Mouse (Mus musculus): ENCODE data around the gene Nudt15. TPM values are rescaled to one million over a fixed set of nuclear protein-coding genes. Genes with fewer than 3 reads are reported as not detected.

The Nudt15 gene
- total RNA-seq, 2 experiments from 2014 or later, result 4.6 to 5.6 TPM

DNA sequence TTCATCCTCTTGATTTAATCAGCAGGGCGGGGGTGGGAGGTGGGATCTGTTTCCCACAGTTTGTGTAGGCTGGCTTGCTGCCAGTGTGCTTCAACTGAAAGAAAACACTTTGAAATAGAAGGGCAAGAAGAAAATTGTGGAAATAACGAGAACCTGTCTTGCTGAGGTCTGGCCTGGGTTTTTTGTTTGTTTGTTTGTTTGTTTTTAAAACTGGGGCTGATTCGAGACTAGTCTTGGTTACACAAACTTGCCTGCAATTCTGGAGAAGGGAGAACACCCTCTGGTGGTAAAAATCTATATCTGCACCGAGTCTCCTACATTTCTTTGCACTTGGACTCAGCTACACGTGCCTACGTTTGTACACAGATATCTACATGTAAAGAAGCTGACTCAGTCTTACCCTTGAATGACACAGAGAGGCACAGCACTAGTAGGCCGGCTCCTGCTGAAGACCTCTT, 73.4 kb downstream of the Nudt15 start:
- peak; percentile 98 for ATAC-seq (replicated peaks; ENCODE audit: poor library complexity)

DNA sequence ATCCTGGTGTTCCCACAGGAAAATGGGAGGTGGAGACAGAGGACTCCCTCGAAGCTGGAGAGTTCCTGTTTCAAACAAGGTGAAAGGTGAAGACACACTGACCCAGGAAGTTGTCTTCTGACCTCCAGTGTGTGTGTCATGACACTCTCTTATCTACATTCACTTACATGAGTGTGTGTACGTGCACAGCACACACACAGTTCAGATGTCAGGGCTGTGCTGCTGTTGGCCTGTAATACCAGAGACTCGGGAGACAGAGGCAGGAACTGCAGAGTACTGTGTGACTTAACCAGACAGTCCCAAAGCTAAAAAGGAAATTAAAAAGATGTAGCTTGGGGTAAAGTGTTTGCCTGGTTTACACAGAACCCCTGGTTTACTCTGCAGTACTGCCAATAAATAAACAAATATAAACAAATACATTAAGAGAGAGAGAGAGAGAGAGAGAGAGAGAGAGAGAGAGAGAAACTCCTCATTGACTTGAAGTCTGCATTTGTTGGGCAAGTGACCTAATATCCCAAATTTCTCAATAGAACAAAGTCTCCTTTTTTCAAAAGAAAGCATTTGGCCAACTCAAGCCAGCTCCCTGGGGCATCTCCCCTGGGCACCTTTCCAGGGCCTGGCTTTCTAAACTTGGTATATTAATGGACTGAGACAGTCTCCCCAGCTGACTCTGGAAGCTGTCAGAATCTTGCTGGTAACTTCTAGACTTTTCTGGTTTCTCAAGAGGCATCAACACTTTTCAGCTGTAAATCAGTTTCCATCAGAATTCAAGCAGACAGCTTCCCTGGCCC, 74.2 kb downstream of the Nudt15 start:
- ATAC-seq (replicated peaks; ENCODE audit: poor library complexity), result no peak

DNA sequence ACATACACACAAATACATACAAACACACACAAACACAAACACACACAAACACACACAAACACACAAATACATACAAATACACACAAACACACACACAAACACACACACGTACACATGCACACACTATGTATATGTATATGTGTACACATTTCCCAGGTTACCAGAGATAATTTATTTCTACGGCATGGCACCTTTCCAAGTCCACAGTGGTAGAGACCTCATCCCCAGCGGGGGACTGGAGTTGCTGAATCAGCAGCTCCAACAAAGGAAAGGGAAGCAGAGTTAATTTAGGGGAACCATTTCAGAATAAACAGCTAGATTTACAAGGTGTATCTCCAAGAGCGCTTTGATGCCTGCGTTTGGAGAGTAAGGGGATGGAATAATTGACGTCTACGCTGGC, 75.8 kb downstream of the Nudt15 start:
- ATAC-seq (replicated peaks; ENCODE audit: poor library complexity), result no peak

DNA sequence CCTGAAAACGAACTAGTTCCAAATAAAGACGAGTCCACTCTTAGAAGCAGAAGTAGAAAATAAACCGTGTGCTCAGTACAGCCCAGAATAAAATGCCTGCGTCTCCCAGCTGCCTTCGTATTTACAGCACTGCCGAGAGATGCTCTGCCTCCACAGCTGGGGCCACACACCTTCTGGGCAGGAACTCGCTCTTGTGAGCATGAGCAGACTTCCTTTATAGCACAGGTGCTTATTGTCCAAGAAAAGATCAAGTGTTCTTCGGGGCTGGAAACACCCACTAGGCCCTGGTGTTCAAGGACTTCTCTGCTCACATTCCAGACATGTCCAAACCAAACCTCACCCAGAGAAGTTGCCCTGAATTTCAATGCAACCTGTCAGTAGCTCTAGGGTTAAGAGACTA, 77.4 kb downstream of the Nudt15 start:
- no peak for ATAC-seq (replicated peaks; ENCODE audit: poor library complexity)

DNA sequence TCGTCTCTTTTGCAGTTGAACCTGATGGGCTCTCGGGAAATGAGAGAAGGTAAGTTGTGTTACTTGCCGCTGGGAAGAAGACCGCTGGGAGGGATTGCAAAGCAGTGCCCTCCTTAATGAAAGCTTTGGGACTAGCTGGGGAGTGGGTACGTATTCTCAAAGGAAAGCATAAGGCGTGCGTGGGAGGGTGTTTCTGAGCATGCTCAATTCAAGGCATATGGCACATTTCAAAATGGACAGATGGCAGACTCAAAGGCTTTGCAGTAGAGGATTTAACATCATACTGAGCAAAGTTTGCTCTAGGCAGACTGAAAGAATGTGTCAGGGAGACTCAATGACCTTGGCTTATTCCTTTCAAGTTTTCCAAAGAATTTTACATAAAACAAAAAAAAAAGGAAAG, 78.5 kb downstream of the Nudt15 start:
- no peak for ATAC-seq (replicated peaks; ENCODE audit: poor library complexity)

Other genes starting within 250 kb of the Nudt15 start
- gene Rb1, start 222.4 kb downstream of the Nudt15 start, total RNA-seq (2015), result 46.8 and 47.0 TPM in 2 replicates
- gene Rb1, start 222.4 kb downstream of the Nudt15 start, total RNA-seq (2017), result 16.2 and 16.6 TPM in 2 replicates
- 1,237 and 1,336 TPM in 2 replicates for gene Itm2b, start 163.0 kb downstream of the Nudt15 start, total RNA-seq (2015)
- gene Itm2b, start 163.0 kb downstream of the Nudt15 start, total RNA-seq (2017), result 1,026 and 1,067 TPM in 2 replicates
- 39.9 and 42.8 TPM in 2 replicates for gene Med4, start 38.2 kb downstream of the Nudt15 start, total RNA-seq (2015)
- gene Med4, start 38.2 kb downstream of the Nudt15 start, total RNA-seq (2017), result 65.7 and 71.0 TPM in 2 replicates
- 73.1 and 73.6 TPM in 2 replicates for gene Sucla2, start 22.9 kb downstream of the Nudt15 start, total RNA-seq (2015)
- 104 and 117 TPM in 2 replicates for gene Sucla2, start 22.9 kb downstream of the Nudt15 start, total RNA-seq (2017)
- not detected in 2 replicates for gene Gm21750, start 113.0 kb upstream of the Nudt15 start, total RNA-seq (2015)
- not detected in 2 replicates for gene Gm21750, start 113.0 kb upstream of the Nudt15 start, total RNA-seq (2017)